25 mouse cellular contexts compared by ENCODE assay signal in genomic region chr15:89305966-89306365, GRCm38 (mm10). TPM values are rescaled to one million over a fixed set of nuclear protein-coding genes. Genes with fewer than 3 reads are reported as not detected.
"Had no signal": no experiment of that assay in that cellular context is flagged by ENCODE, and none has a peak within 500 bp of the region (broad histone marks: within the 10 kb centered on the region; RNA-seq: fewer than 3 reads in every experiment).

No protein-coding gene starts in this region.

- DNase-seq: lung, adult 18-20 months; lung, embryonic 14.5 days; lung, postnatal 10 days; lung, postnatal 4 days; midbrain, embryonic 14.5 days; retina, postnatal 1 day; right cerebral cortex, adult 18-20 months; right cerebral cortex, postnatal 25 days; right cerebral cortex, postnatal 4 days; spleen, adult 18-20 months; thymus, adult 18-20 months; thymus, postnatal 14 days; thymus, postnatal 36 days had no signal

- H3K27me3 ChIP-seq: midbrain, embryonic 12.5 days; neural tube, embryonic 13.5 days; neural tube, embryonic 15.5 days had no signal

- H3K4me3 ChIP-seq: midbrain, embryonic 10.5 days; midbrain, embryonic 12.5 days; myocyte; neural tube, embryonic 13.5 days; neural tube, embryonic 15.5 days had no signal

- H3K27ac ChIP-seq: midbrain, embryonic 10.5 days; midbrain, embryonic 12.5 days; neural tube, embryonic 13.5 days; neural tube, embryonic 15.5 days had no signal

RNA-seq across cellular contexts. Expression of gene Adm2, which starts 16.6 kb away (rescaled TPM):
- total RNA-seq: megakaryocyte, adult 5-6 weeks; megakaryocyte-erythroid progenitor cell, adult 5-6 weeks had no signal
- polyA plus RNA-seq: midbrain, embryonic 12.5 days; midbrain, embryonic 14.5 days; midbrain, embryonic 16.5 days; neural tube, embryonic 13.5 days; neural tube, embryonic 15.5 days; stomach, embryonic 14.5 days had no signal

RNA-seq across cellular contexts. Expression of gene Miox, which starts 28.2 kb away (rescaled TPM):
- total RNA-seq: megakaryocyte-erythroid progenitor cell, adult 5-6 weeks had no signal
- polyA plus RNA-seq: lung, embryonic 14.5 days; lung, embryonic 16.5 days; midbrain, embryonic 10.5 days; midbrain, embryonic 12.5 days; midbrain, embryonic 14.5 days; midbrain, embryonic 16.5 days; neural tube, embryonic 11.5 days; neural tube, embryonic 13.5 days; neural tube, embryonic 15.5 days; stomach, embryonic 14.5 days; thymus, postnatal 0 days had no signal
